ENCODE assay signal across 8 mouse cellular contexts in the genomic region with DNA sequence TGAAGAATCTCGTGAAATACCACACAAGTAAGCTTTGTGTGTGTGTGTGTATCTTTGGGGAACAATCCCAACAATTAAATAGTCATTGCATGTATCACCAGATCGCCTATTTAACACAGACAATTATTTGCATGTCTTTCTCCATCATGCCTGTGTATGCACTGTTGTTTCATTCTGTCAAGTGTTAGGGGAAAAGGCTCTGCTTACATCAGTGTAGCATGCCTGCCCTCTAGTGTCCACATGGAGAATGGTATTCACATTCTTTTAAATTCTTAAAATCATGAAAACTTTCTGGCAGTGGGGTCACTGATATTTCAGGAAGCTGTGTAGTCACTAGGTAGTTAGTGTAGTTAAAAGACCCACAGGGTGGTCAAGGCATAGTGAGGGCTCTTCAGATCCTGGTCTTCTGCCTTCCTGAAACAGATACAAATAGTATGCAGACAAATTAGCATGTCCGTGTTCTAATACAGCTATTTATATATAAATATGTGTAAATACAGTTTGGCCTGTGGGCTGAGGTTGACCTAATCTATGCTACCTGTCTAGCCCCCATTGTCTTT.
DNase-seq lines count a peak whose midpoint lies in the region; ATAC-seq and TF ChIP-seq lines count a peak whose summit lies in the region.

No protein-coding gene starts in this region.

- no peak overlapping the region for H3K4me3 ChIP-seq in limb, embryonic 11.5 days (ENCODE audit: low read depth, low read length)
- H3K4me3 ChIP-seq in limb, embryonic 10.5 days: no peak overlapping the region
- no peak overlapping the region for H3K4me3 ChIP-seq in lung, postnatal 0 days (ENCODE audit: low read depth, low read length)

- WGBS in limb, embryonic 11.5 days: 56% methylated on average over 3 of the region's 3 CpGs
- 58% methylated on average over 3 of the region's 3 CpGs for WGBS in limb, embryonic 10.5 days
- WGBS in lung, postnatal 0 days: 45% methylated on average over 3 of the region's 3 CpGs

- H3K4me1 ChIP-seq in limb, embryonic 11.5 days (ENCODE audit: control insufficient read depth, insufficient read depth, low read length): no peaks in the 10 kb centered on the region
- H3K4me1 ChIP-seq in limb, embryonic 10.5 days: peaks cover 3% of the 10 kb centered on the region; the same call in 1 of the 2 replicates
- H3K4me1 ChIP-seq in lung, postnatal 0 days (ENCODE audit: insufficient read depth, low read depth, low read length): no peaks in the 10 kb centered on the region

- DNase-seq in limb, embryonic 11.5 days (ENCODE audit: low spot score): peak; percentile 36
- DNase-seq in limb, embryonic 10.5 days (ENCODE audit: low spot score): no peak
- DNase-seq in Muller cell, postnatal 12 days (ENCODE audit: inconsistent ontology term): peak; percentile 79
- DNase-seq in cerebellum, postnatal 36 days: peak; percentile 28 to 69
- DNase-seq in induced T-regulatory cell, adult 2 months (ENCODE audit: low read depth): peak; percentile 9
- peak; percentile 79 for DNase-seq in lung, postnatal 0 days (ENCODE audit: low spot score)
- no peak for DNase-seq in spleen, adult 12 weeks (ENCODE audit: low spot score)
- DNase-seq in T-cell, adult 2 months (ENCODE audit: low spot score): no peak

- ATAC-seq in limb, embryonic 11.5 days (ENCODE audit: insufficient number of reproducible peaks, low FRiP score, low TSS enrichment, low read depth): no peak
- no peak for ATAC-seq in lung, postnatal 0 days

- H3K9me3 ChIP-seq in limb, embryonic 11.5 days (ENCODE audit: control insufficient read depth, low read length): no peaks in the 10 kb centered on the region
- no peaks in the 10 kb centered on the region for H3K9me3 ChIP-seq in limb, embryonic 10.5 days (replicated peaks)
- no peaks in the 10 kb centered on the region for H3K9me3 ChIP-seq in lung, postnatal 0 days (ENCODE audit: low read length)

- TF ChIP-seq EP300 in lung, postnatal 0 days (IDR thresholded peaks at IDR 0.05): no peak

- peak; percentile 92 for TF ChIP-seq CTCF in lung, postnatal 0 days (IDR thresholded peaks at IDR 0.05)

- no peaks in the 10 kb centered on the region for H3K27me3 ChIP-seq in limb, embryonic 11.5 days (ENCODE audit: control insufficient read depth, insufficient read depth, low read length)
- H3K27me3 ChIP-seq in limb, embryonic 10.5 days (ENCODE audit: low read depth, poor library complexity, severe bottlenecking): no peaks in the 10 kb centered on the region
- H3K27me3 ChIP-seq in lung, postnatal 0 days (replicated peaks; ENCODE audit: insufficient read depth, low read length): no peaks in the 10 kb centered on the region

- H3K4me2 ChIP-seq in limb, embryonic 11.5 days (ENCODE audit: low read depth, severe bottlenecking): no peak overlapping the region
- H3K4me2 ChIP-seq in lung, postnatal 0 days (replicated peaks; ENCODE audit: low read depth, low read length): no peak overlapping the region

- no peak overlapping the region for H3K9ac ChIP-seq in limb, embryonic 11.5 days (ENCODE audit: low read length)
- no peak overlapping the region for H3K9ac ChIP-seq in lung, postnatal 0 days (replicated peaks; ENCODE audit: low read depth)

- no peak overlapping the region for H3K27ac ChIP-seq in limb, embryonic 11.5 days (replicated peaks; ENCODE audit: low read depth, low read length)
- no peak overlapping the region for H3K27ac ChIP-seq in limb, embryonic 10.5 days
- no peak overlapping the region for H3K27ac ChIP-seq in lung, postnatal 0 days (ENCODE audit: low read length)

- H3K36me3 ChIP-seq in limb, embryonic 11.5 days (ENCODE audit: control insufficient read depth, insufficient read depth, low read length): no peaks in the 10 kb centered on the region
- peaks cover 4% of the 10 kb centered on the region; the same call in 1 of the 2 replicates for H3K36me3 ChIP-seq in limb, embryonic 10.5 days
- no peaks in the 10 kb centered on the region for H3K36me3 ChIP-seq in lung, postnatal 0 days (ENCODE audit: insufficient read depth, low read length)

Comparison
In these comparisons a context has a peak if more than half of its experiments do, and no peak if none do; other contexts are left out.
1. DNase-seq: peak in limb, embryonic 11.5 days (single experiment), Muller cell, postnatal 12 days (single experiment), cerebellum, postnatal 36 days (2 of 2), induced T-regulatory cell, adult 2 months (single experiment) and lung, postnatal 0 days (single experiment); none in limb, embryonic 10.5 days (single experiment), spleen, adult 12 weeks (single experiment) and T-cell, adult 2 months (single experiment).